Mouse (Mus musculus) liver, embryonic 11.5 days (tissue): ENCODE data around the gene Ptgir. TPM values are rescaled to one million over a fixed set of nuclear protein-coding genes. Genes with fewer than 3 reads are reported as not detected.

Source experiments
- ATAC-seq: fragments of 200-750 bp; cut with Nextera tagmentation; replicated peaks from 2 replicates; pipeline ENCODE4 v1.8.0; 2017; ENCODE audit warnings: moderate number of reproducible peaks, mild to moderate bottlenecking, moderate TSS enrichment, moderate library complexity; ENCODE audit not compliant: low FRiP score
- DNase-seq: peaks from one replicate; pipeline ENCODE4 v3.0.0-alpha.2; 2017; ENCODE audit warnings: low spot score
- H3K27ac ChIP-seq: fragments of 300-500 bp; sonication (generic); 2 replicates; pipeline ENCODE4 v1.5.1; 2014; ENCODE audit warnings: mild to moderate bottlenecking, low read depth, low read length, control low read depth
- H3K27me3 ChIP-seq: fragments of 300-500 bp; sonication (generic); replicated peaks from 2 replicates; pipeline ENCODE4 v1.6.1; 2014; ENCODE audit warnings: low read length, mixed read lengths; ENCODE audit not compliant: control insufficient read depth, insufficient read depth
- H3K36me3 ChIP-seq: fragments of 300-500 bp; sonication (generic); 2 replicates; pipeline ENCODE4 v1.6.1; 2014; ENCODE audit warnings: mild to moderate bottlenecking, low read length, moderate library complexity, mixed read lengths; ENCODE audit not compliant: control insufficient read depth, insufficient read depth
- H3K4me1 ChIP-seq: fragments of 300-500 bp; sonication (generic); replicated peaks from 2 replicates; pipeline ENCODE4 v1.6.1; 2014; ENCODE audit warnings: low read length, mixed read lengths; ENCODE audit not compliant: control insufficient read depth, insufficient read depth
- H3K4me2 ChIP-seq: fragments of 300-500 bp; sonication (generic); 2 replicates; pipeline ENCODE4 v1.6.1; 2014; ENCODE audit warnings: mild to moderate bottlenecking, control low read depth, moderate library complexity
- H3K4me3 ChIP-seq: fragments of 300-500 bp; sonication (generic); 2 replicates; pipeline ENCODE4 v1.5.1; 2014; ENCODE audit warnings: low read depth, low read length, control low read depth
- H3K9ac ChIP-seq: fragments of 300-500 bp; sonication (generic); 2 replicates; pipeline ENCODE4 v1.6.1; 2014; ENCODE audit warnings: low read depth, low read length, control low read depth
- H3K9me3 ChIP-seq: fragments of 300-500 bp; sonication (generic); 2 replicates; pipeline ENCODE4 v1.6.1; 2016; ENCODE audit warnings: low read length, inconsistent platforms, mixed read lengths; ENCODE audit not compliant: control insufficient read depth
- WGBS: fragments of 180-500 bp; shearing (Covaris S2); extraction: QIAGEN DNeasy Blood & Tissue Kit; methylation state at CpG from one replicate; pipeline ENCODE4 v1.1.7; 2014; 5-methylcytosine and 5-hydroxymethylcytosine counted together
- polyA plus RNA-seq: library from polyadenylated mRNA; unstranded; fragments of >200 nt; fragmentation: Nextera tagmentation; extraction: Ambion mirVana; gene quantifications from 2 replicates; pipeline ENCODE4 v1.2.1, GENCODE M21; 2014

Ptgir gene
- polyA plus RNA-seq, result 1.2 and 1.3 TPM in 2 replicates

- peaks cover 12% of the 10 kb centered on the region for H3K27me3 ChIP-seq
- peak within 1 kb of the TSS; percentile 40; the same call in 1 of the 2 replicates for H3K9ac ChIP-seq
- 13% methylated on average over 6 of the region's 6 CpGs for WGBS
- H3K9me3 ChIP-seq, result no peaks in the 10 kb centered on the region
- H3K36me3 ChIP-seq, result no peaks in the 10 kb centered on the region
- no peak within 1 kb of the TSS for H3K4me3 ChIP-seq
- no peak for ATAC-seq
- peak within 1 kb of the TSS; percentile 17 for H3K4me2 ChIP-seq
- H3K4me1 ChIP-seq, result peaks cover 55% of the 10 kb centered on the region
- no peak within 1 kb of the TSS for H3K27ac ChIP-seq
- DNase-seq, result no peak
Measured at GRCm38 (mm10) chr7:16906281-16906680, at the start of gene Ptgir. Gene Ptgir, plus strand, starts transcription at chr7:16906490.

GRCm38 (mm10) chr7:16858336-16858735, 48.0 kb upstream of the Ptgir start:
- ATAC-seq, result 0 out of 2 replicates have a peak, but pooled peaks have one; percentile 19
- no peaks in the 10 kb centered on the region for H3K9me3 ChIP-seq
- no peak overlapping the region for H3K4me3 ChIP-seq
- peaks cover 24% of the 10 kb centered on the region for H3K36me3 ChIP-seq
- H3K4me2 ChIP-seq, result no peak overlapping the region
- H3K27ac ChIP-seq, result no peak overlapping the region
- no peak for DNase-seq
- no peaks in the 10 kb centered on the region for H3K27me3 ChIP-seq
- 37% methylated on average over 17 of the region's 17 CpGs for WGBS
- no peak overlapping the region for H3K9ac ChIP-seq
- H3K4me1 ChIP-seq, result no peaks in the 10 kb centered on the region

- 37% methylated on average over 5 of the region's 5 CpGs for WGBS
- H3K27me3 ChIP-seq, result no peaks in the 10 kb centered on the region
- H3K4me2 ChIP-seq, result no peak overlapping the region
- no peak overlapping the region for H3K4me3 ChIP-seq
- H3K36me3 ChIP-seq, result peaks cover 17% of the 10 kb centered on the region; the same call in 1 of the 2 replicates
- DNase-seq (no peak), ATAC-seq (0 out of 2 replicates have a peak, but pooled peaks have one; percentile 23)
- H3K4me1 ChIP-seq, result no peaks in the 10 kb centered on the region
- H3K27ac ChIP-seq, result no peak overlapping the region
- H3K9ac ChIP-seq, result no peak overlapping the region
- H3K9me3 ChIP-seq, result no peaks in the 10 kb centered on the region
Measured at GRCm38 (mm10) chr7:16859902-16860651, 46.2 kb upstream of the Ptgir start.

GRCm38 (mm10) chr7:16867488-16867887, 38.8 kb upstream of the Ptgir start:
- Histone ChIP-seq H3K4me3 (no peak overlapping the region), H3K9ac (no peak overlapping the region), H3K4me2 (no peak overlapping the region), H3K27me3 (no peaks in the 10 kb centered on the region), H3K27ac (no peak overlapping the region), H3K9me3 (no peaks in the 10 kb centered on the region), H3K4me1 (no peaks in the 10 kb centered on the region), H3K36me3 (no peaks in the 10 kb centered on the region; the same call in 1 of the 2 replicates)
- WGBS, result 67% methylated on average over 3 of the region's 3 CpGs
- ATAC-seq, result no peak
- DNase-seq, result no peak

GRCm38 (mm10) chr7:16869497-16869896, 36.8 kb upstream of the Ptgir start:
- 46% methylated on average over 16 of the region's 16 CpGs for WGBS
- no peak for DNase-seq
- Histone ChIP-seq H3K27me3 (no peaks in the 10 kb centered on the region), H3K9ac (no peak overlapping the region), H3K27ac (no peak overlapping the region), H3K4me3 (no peak overlapping the region), H3K4me1 (peaks cover 3% of the 10 kb centered on the region; the same call in 1 of the 2 replicates), H3K4me2 (peak overlapping the region; percentile 11), H3K36me3 (no peaks in the 10 kb centered on the region; the same call in 1 of the 2 replicates), H3K9me3 (no peaks in the 10 kb centered on the region)
- ATAC-seq, result peak; percentile 73

GRCm38 (mm10) chr7:16871600-16871999, 34.7 kb upstream of the Ptgir start:
- no peak overlapping the region for H3K4me3 ChIP-seq
- peaks cover 6% of the 10 kb centered on the region for H3K27me3 ChIP-seq
- no peaks in the 10 kb centered on the region for H3K9me3 ChIP-seq
- no peak overlapping the region for H3K9ac ChIP-seq
- peaks cover 13% of the 10 kb centered on the region for H3K4me1 ChIP-seq
- no peaks in the 10 kb centered on the region for H3K36me3 ChIP-seq
- DNase-seq, result no peak
- H3K4me2 ChIP-seq, result no peak overlapping the region
- ATAC-seq, result no peak
- 82% methylated on average over 10 of the region's 10 CpGs for WGBS
- no peak overlapping the region for H3K27ac ChIP-seq

- Histone ChIP-seq H3K9ac (no peak overlapping the region), H3K9me3 (no peaks in the 10 kb centered on the region), H3K27me3 (peaks cover 12% of the 10 kb centered on the region), H3K4me1 (peaks cover 18% of the 10 kb centered on the region), H3K4me2 (no peak overlapping the region), H3K4me3 (no peak overlapping the region), H3K27ac (no peak overlapping the region), H3K36me3 (no peaks in the 10 kb centered on the region)
- ATAC-seq, result no peak
- WGBS, result 90% methylated on average over 9 of the region's 9 CpGs
- no peak for DNase-seq
Measured at GRCm38 (mm10) chr7:16872478-16872877, 33.8 kb upstream of the Ptgir start.

- Histone ChIP-seq H3K4me3 (no peak overlapping the region), H3K9ac (no peak overlapping the region), H3K9me3 (no peaks in the 10 kb centered on the region), H3K36me3 (no peaks in the 10 kb centered on the region), H3K27me3 (peaks cover 12% of the 10 kb centered on the region), H3K27ac (no peak overlapping the region), H3K4me2 (no peak overlapping the region), H3K4me1 (peaks cover 18% of the 10 kb centered on the region)
- 84% methylated on average over 4 of the region's 4 CpGs for WGBS
- DNase-seq (no peak), ATAC-seq (no peak)
Measured at GRCm38 (mm10) chr7:16873392-16873791, 32.9 kb upstream of the Ptgir start.

GRCm38 (mm10) chr7:16874190-16874589, 32.1 kb upstream of the Ptgir start:
- peak; percentile 63 for DNase-seq
- peak overlapping the region; percentile 87 for H3K4me2 ChIP-seq
- peaks cover 18% of the 10 kb centered on the region for H3K4me1 ChIP-seq
- H3K36me3 ChIP-seq, result 0 out of 2 replicates have a peak, but pooled peaks cover 3% of the 10 kb centered on the region
- 4% methylated on average over 17 of the region's 17 CpGs for WGBS
- no peak for ATAC-seq
- H3K9ac ChIP-seq, result peak overlapping the region; percentile 34; the same call in 1 of the 2 replicates
- no peaks in the 10 kb centered on the region for H3K9me3 ChIP-seq
- peak overlapping the region; percentile 41 for H3K4me3 ChIP-seq
- H3K27ac ChIP-seq, result peak overlapping the region; percentile 51
- peaks cover 12% of the 10 kb centered on the region for H3K27me3 ChIP-seq
